Mouse (Mus musculus) neural tube, embryonic 15.5 days (tissue): Measurements from ENCODE around the gene Lingo3. TPM values are rescaled to one million over a fixed set of nuclear protein-coding genes. Genes with fewer than 3 reads are reported as not detected.
"Not testable (repeated sequence)": the region's sequence is repeated elsewhere in the genome, so short reads cannot be mapped to it uniquely, and the experiment has no call there.

ENCODE experiments used
- ATAC-seq: fragments of 200-750 bp; cut with Nextera tagmentation; 2 replicates; pipeline ENCODE4 v1.8.0; 2017; ENCODE audit warnings: mild to moderate bottlenecking, moderate TSS enrichment, moderate library complexity; ENCODE audit not compliant: low FRiP score
- H3K27ac ChIP-seq: fragments of 300-500 bp; sonication (generic); replicated peaks from 2 replicates; pipeline ENCODE4 v1.5.1; 2015; ENCODE audit warnings: mild to moderate bottlenecking, inconsistent platforms
- H3K27me3 ChIP-seq: fragments of 300-500 bp; sonication (generic); replicated peaks from 2 replicates; pipeline ENCODE4 v1.6.1; 2015; ENCODE audit warnings: inconsistent platforms
- H3K36me3 ChIP-seq: fragments of 300-500 bp; sonication (generic); 2 replicates; pipeline ENCODE4 v1.6.1; 2015; ENCODE audit warnings: inconsistent platforms
- H3K4me1 ChIP-seq: fragments of 300-500 bp; sonication (generic); 2 replicates; pipeline ENCODE4 v1.6.1; 2015; ENCODE audit warnings: inconsistent platforms
- H3K4me2 ChIP-seq: fragments of 300-500 bp; sonication (generic); 2 replicates; pipeline ENCODE4 v1.6.1; 2015; ENCODE audit warnings: inconsistent platforms, mild to moderate bottlenecking, moderate library complexity
- H3K4me3 ChIP-seq: fragments of 300-500 bp; sonication (generic); replicated peaks from 2 replicates; pipeline ENCODE4 v1.5.1; 2015; ENCODE audit warnings: mild to moderate bottlenecking, inconsistent platforms
- H3K9ac ChIP-seq: fragments of 300-500 bp; sonication (generic); replicated peaks from 2 replicates; pipeline ENCODE4 v1.6.1; 2015; ENCODE audit warnings: mild to moderate bottlenecking, inconsistent platforms
- H3K9me3 ChIP-seq: fragments of 300-500 bp; sonication (generic); replicated peaks from 2 replicates; pipeline ENCODE4 v1.6.1; 2016; ENCODE audit warnings: inconsistent platforms
- WGBS: fragments of 180-500 bp; shearing (Covaris S2); methylation state at CpG from one replicate; pipeline ENCODE4 v1.1.7; 2015; ENCODE audit warnings: mixed read lengths; 5-methylcytosine and 5-hydroxymethylcytosine counted together
- polyA plus RNA-seq: library from polyadenylated mRNA; unstranded; fragments of >200 nt; fragmentation: Nextera tagmentation; extraction: Ambion mirVana; gene quantifications from 2 replicates; pipeline ENCODE4 v1.2.1, GENCODE M21; 2015

The Lingo3 gene
- polyA plus RNA-seq, 1 experiment from 2014 or later: 18.6 TPM

DNA sequence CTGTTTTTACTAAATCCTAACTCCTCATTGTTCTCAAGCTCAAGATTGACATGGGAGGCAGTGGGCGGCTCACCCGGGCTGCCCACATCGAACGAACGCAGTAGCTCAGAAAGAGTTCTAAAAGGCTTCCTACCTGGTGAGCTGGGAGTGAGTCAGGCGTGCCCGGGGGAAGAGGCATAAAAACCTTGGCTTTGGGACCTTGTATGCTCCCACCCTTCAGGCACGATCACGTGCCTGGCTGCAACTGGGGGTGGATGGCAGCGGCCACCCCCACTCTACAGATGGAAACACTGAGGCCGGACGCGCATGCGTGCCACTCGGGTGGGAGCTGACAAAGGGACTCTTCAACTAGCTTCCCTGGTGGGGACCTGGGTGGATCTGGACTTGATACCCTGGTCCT is 1.5 kb downstream of the Lingo3 start:
- Histone ChIP-seq H3K4me1 (peaks cover 28% of the 10 kb centered on the region), H3K4me3 (peak overlapping the region; percentile 59; the same call in 1 of the 2 replicates), H3K36me3 (no peaks in the 10 kb centered on the region), H3K27me3 (peaks cover 41% of the 10 kb centered on the region), H3K4me2 (peak overlapping the region; percentile 77; the same call in 1 of the 2 replicates), H3K27ac (no peak overlapping the region), H3K9me3 (no peaks in the 10 kb centered on the region), H3K9ac (no peak overlapping the region)
- no peak for ATAC-seq
- 84% methylated on average over 15 of the region's 15 CpGs for WGBS

DNA sequence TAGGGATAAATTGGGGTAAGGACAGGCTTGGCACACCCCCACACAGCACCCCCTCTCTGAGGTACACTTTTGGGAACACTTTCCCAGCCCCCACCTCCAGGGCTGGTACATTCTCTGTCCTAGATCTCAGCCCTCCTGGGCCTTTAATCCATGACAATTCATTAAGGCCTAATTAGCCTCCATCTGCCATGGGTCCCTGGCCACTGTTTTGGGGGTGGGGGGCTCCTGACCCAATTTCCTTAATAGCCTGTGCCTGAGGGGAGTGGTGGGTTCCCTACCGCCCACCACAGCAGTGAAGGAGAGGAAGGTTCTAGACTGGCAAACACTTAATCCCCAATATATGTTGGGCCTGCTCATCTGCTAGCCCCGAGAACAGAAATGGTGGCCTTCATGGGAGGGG is 2.2 kb downstream of the Lingo3 start:
- ATAC-seq: no peak
- Histone ChIP-seq H3K36me3 (no peaks in the 10 kb centered on the region), H3K4me2 (no peak overlapping the region), H3K4me3 (no peak overlapping the region), H3K9ac (no peak overlapping the region), H3K4me1 (peaks cover 28% of the 10 kb centered on the region), H3K27me3 (peaks cover 48% of the 10 kb centered on the region), H3K9me3 (no peaks in the 10 kb centered on the region), H3K27ac (no peak overlapping the region)
- WGBS: 86% methylated on average over 2 of the region's 2 CpGs

DNA sequence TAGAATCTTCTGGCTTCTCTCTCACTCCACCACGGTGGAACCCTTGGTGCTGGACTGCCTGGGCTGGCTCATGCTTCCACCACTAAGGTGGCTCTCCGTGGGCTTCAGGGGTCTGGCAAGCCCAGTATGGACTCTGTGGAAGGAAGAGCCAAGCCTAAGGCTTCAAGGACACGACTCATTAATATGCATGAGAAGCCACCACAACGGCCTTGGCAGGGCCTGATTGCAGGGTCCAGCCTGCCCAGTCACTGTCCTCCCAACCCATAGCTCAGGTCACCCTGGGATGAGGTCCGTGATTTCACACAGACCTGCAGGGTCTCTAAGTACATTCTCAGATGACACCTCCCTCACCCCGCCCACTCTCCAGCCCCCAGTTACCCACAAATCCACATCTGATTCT is 4.0 kb downstream of the Lingo3 start:
- H3K9ac ChIP-seq: 0 out of 2 replicates have a peak overlapping the region, but pooled peaks have one; percentile 2
- no peak overlapping the region for H3K4me3 ChIP-seq
- no peaks in the 10 kb centered on the region for H3K9me3 ChIP-seq
- H3K27me3 ChIP-seq: peaks cover 55% of the 10 kb centered on the region
- peaks cover 30% of the 10 kb centered on the region for H3K4me1 ChIP-seq
- 62% methylated on average over 6 of the region's 6 CpGs for whole genome bisulfite sequencing
- H3K27ac ChIP-seq: no peak overlapping the region
- no peak overlapping the region for H3K4me2 ChIP-seq
- ATAC-seq: no peak
- peaks cover 3% of the 10 kb centered on the region; the same call in 1 of the 2 replicates for H3K36me3 ChIP-seq

DNA sequence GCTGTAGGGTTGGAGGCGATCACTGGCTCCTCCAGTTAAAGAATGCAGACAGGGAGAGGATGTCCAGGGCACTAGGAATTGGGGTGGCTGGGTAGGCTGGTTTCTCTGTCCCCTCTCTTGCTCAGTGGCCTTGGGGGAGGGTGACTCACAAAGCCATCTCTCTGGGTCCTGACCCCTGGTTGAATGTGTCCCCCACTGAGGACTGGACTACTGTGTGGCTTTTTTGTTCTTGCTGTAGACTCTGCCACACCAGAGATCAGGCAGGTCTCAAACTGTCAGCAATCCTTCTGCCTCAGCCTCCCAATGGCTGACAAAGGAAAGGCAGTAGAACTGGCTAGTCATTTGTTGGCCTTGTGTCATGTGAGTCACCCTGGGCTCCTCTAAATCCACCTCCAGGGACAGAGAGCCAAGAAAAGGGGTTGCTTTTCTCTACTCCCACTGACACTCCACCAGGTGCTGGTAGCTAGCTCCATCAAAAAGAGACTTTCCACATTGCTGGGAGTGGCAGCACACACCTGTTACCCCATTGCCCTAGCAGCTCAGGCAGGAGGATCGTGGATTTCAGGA is 5.4 kb downstream of the Lingo3 start:
- Histone ChIP-seq H3K4me3 (no peak overlapping the region), H3K4me2 (no peak overlapping the region), H3K9me3 (no peaks in the 10 kb centered on the region), H3K9ac (no peak overlapping the region), H3K36me3 (peaks cover 16% of the 10 kb centered on the region), H3K27me3 (peaks cover 56% of the 10 kb centered on the region), H3K4me1 (peaks cover 20% of the 10 kb centered on the region), H3K27ac (no peak overlapping the region)
- ATAC-seq: no peak
- 70% methylated on average over 2 of the region's 2 CpGs for WGBS

DNA sequence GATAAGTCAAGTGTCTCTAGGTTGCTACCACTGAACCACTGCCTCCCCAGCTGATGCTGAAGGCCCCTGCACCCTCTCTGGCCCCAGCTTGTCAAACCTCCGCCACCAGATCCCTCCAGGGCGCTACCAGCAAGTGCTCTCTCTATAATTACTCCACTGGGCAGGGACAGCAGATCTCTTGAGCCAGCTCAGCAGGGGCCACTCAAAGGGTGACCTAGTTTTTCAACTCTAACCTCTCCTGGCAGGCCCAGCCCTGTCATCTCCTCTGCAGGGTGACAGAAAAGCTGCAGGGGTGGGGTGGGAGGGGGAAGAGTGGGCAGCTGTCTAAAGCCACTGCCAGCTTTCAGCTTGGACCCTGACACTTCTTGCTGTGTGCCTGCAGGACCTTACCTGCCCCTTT is 6.0 kb downstream of the Lingo3 start:
- Histone ChIP-seq H3K4me1 (peaks cover 14% of the 10 kb centered on the region; the same call in 1 of the 2 replicates), H3K27ac (no peak overlapping the region), H3K9ac (no peak overlapping the region), H3K4me2 (no peak overlapping the region), H3K9me3 (no peaks in the 10 kb centered on the region), H3K36me3 (peaks cover 19% of the 10 kb centered on the region), H3K27me3 (peaks cover 54% of the 10 kb centered on the region), H3K4me3 (no peak overlapping the region)
- WGBS: 11% methylated on average over 2 of the region's 2 CpGs
- no peak for ATAC-seq

DNA sequence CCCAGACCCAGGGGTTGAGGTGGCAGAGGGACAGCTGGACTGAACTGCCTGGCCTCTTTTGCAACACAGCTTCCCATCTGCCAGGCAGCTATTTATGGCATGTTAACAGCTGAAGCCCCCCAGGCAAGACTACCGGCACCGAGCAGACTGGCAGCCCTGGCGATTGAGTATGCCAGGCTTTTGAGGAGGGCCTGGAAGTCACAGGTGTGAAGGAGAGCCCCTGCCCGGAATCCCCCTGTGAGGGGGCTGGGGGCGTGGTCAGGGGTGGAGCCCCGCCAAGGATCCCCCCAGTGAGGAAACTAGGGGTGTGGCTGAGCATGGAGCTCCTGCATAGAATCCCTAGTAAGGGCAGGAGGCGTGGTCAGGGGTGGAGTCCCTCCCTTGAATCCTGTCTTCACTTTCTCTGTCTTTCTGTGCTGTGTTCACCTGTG is 6.9 kb downstream of the Lingo3 start:
- Histone ChIP-seq H3K9me3 (no peaks in the 10 kb centered on the region), H3K27me3 (peaks cover 45% of the 10 kb centered on the region), H3K27ac (no peak overlapping the region), H3K36me3 (peaks cover 19% of the 10 kb centered on the region), H3K9ac (no peak overlapping the region), H3K4me2 (no peak overlapping the region), H3K4me3 (no peak overlapping the region), H3K4me1 (peaks cover 8% of the 10 kb centered on the region; the same call in 1 of the 2 replicates)
- WGBS: 45% methylated on average over 7 of the region's 7 CpGs
- no peak for ATAC-seq

DNA sequence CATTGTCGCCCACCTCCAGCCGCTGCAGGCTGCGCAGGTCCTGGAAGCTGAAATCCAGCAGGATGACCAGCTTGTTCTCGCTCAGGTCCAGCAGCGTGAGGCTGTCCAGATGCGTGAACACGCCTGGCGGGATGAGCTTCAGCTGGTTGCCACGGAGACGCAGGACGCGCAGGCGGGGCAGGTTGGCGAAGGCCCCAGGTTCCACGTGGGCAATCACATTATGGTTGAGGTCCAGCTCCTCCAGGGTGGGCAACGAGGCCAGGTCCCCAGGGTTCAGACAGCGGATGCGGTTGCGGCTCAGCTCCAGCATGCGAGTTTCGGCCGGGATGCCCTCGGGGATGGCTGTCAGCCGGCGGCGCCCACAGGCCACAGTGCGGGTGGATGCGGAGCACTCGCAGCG is 8.2 kb downstream of the Lingo3 start:
- WGBS: 48% methylated on average over 30 of the region's 30 CpGs
- peaks cover 12% of the 10 kb centered on the region for H3K4me1 ChIP-seq
- no peak overlapping the region for H3K9ac ChIP-seq
- H3K4me3 ChIP-seq: no peak overlapping the region
- no peaks in the 10 kb centered on the region for H3K9me3 ChIP-seq
- no peak overlapping the region for H3K4me2 ChIP-seq
- no peak for ATAC-seq
- no peak overlapping the region for H3K27ac ChIP-seq
- peaks cover 44% of the 10 kb centered on the region for H3K27me3 ChIP-seq
- peaks cover 24% of the 10 kb centered on the region for H3K36me3 ChIP-seq

DNA sequence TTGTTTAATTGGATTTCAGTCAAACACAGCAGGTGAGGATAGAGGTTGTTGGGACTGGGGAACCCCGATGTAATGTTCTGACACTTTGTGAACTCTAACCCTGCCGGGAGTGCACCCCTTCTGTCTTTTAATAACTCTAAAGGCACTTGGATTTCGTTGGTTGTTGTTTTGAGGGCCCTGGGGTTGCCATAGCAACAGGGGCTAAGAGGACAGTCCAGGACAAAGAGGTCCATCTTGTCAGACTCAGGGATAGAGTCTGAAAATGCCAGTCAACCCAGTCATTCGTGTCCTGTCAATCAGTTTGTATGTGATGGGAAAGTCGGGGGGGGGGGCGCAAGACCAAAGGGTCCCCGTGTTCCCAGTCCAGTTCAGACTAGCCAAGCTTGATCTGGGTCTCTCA is 11.0 kb downstream of the Lingo3 start:
- H3K27ac ChIP-seq: no peak overlapping the region
- H3K9me3 ChIP-seq: no peaks in the 10 kb centered on the region
- 61% methylated on average over 7 of the region's 7 CpGs for WGBS
- H3K4me3 ChIP-seq: no peak overlapping the region
- peaks cover 34% of the 10 kb centered on the region for H3K4me1 ChIP-seq
- H3K9ac ChIP-seq: no peak overlapping the region
- ATAC-seq: no peak
- peaks cover 40% of the 10 kb centered on the region for H3K36me3 ChIP-seq
- peaks cover 44% of the 10 kb centered on the region for H3K27me3 ChIP-seq
- H3K4me2 ChIP-seq: no peak overlapping the region

DNA sequence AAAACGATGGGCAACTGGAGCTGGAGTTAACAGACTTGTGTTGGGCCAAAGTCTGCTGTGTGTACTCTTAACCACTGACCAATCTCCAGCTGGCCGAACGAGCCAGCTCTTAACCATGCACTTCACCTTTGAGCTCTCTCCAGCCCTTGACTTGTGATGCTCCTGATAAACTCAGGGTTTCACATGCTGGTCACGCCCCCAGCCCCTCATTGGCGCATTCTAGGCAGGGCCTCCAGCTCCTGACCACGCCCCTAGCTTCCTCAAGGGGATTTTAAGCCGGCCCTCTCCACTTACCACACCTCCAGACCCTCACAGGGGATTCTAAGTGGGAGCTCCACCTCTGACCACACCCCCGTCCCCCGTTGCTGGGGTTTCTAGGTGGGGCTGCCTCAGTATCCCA is 12.7 kb downstream of the Lingo3 start:
- Histone ChIP-seq H3K27me3 (peaks cover 30% of the 10 kb centered on the region), H3K9ac (no peak overlapping the region), H3K36me3 (peaks cover 40% of the 10 kb centered on the region), H3K4me3 (no peak overlapping the region), H3K9me3 (no peaks in the 10 kb centered on the region), H3K4me2 (no peak overlapping the region), H3K27ac (no peak overlapping the region), H3K4me1 (peaks cover 39% of the 10 kb centered on the region)
- WGBS: 4% methylated on average over 9 of the region's 9 CpGs
- no peak for ATAC-seq

DNA sequence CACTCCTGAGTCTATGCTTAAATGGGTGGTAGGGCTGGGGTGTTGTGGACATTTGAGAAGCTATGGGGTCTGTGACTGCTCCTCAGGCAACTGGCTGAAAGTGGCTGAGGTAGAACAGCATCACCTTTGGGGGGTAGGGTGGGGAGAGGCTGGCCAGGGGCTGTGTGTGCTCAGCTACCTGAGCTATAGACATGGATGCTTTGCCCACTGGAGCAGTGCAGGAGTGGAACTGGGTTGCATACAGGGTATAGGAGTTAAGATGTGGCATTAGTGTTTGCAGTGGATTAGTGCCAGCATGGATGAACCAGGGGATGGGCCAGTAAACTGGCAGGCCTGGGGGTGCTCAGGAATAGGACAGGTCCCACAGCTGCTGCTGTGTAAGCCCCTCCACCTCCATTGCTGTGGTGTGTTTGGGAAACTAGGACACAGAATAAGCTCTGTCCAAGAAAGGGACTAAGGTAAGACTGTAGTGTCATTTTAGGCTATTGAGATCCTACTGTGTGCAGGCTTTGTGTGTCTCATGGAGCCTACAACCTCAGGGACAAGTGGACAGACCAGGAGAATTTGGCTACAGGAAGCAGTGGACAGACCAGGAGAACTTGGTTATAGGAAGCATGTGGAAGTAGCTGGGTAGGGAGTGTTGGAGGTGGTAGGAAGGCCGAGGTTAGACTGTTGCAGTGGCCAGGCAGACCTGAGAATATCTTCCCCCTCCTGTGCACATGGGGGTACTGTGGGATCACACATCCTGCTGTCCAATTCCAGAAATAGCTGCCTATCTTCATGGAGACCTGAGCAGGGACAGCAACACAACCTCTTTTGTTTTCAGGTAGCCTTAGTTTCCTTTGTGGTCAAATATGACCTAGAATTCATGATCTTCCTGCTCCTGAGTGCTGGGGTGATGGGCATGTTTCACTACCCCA is 14.2 kb downstream of the Lingo3 start:
- Histone ChIP-seq H3K9me3 (no peaks in the 10 kb centered on the region), H3K27ac (no peak overlapping the region), H3K27me3 (peaks cover 16% of the 10 kb centered on the region), H3K36me3 (peaks cover 35% of the 10 kb centered on the region), H3K4me2 (no peak overlapping the region), H3K4me1 (peaks cover 39% of the 10 kb centered on the region), H3K9ac (no peak overlapping the region), H3K4me3 (no peak overlapping the region)
- no peak for ATAC-seq
- 75% methylated on average over 1 of the region's 1 CpGs for WGBS

DNA sequence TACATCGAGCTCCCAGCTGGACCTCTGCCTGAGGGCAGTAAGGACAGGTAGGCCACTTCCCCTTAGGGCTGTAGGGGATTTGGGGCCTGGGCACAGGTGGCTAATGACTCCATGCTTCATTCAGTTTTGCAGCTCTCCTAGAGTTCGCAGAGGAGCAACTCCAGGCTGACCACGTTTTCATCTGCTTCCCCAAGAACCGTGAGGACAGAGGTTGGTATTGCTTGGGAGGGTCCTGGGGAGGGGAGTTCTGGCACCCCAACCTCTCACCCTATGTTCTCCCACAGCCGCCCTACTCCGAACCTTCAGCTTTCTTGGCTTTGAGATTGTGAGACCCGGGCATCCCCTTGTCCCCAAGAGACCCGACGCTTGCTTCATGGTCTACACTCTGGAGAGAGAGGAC is 15.3 kb downstream of the Lingo3 start:
- H3K9ac ChIP-seq, H3K27me3 ChIP-seq, H3K27ac ChIP-seq, H3K9me3 ChIP-seq, ATAC-seq: not testable (repeated sequence)
- Histone ChIP-seq H3K4me3 (peak overlapping the region; percentile 70), H3K4me2 (peak overlapping the region; percentile 88), H3K36me3 (peaks cover 26% of the 10 kb centered on the region), H3K4me1 (peaks cover 39% of the 10 kb centered on the region)
- WGBS: 86% methylated on average over 9 of the region's 9 CpGs

DNA sequence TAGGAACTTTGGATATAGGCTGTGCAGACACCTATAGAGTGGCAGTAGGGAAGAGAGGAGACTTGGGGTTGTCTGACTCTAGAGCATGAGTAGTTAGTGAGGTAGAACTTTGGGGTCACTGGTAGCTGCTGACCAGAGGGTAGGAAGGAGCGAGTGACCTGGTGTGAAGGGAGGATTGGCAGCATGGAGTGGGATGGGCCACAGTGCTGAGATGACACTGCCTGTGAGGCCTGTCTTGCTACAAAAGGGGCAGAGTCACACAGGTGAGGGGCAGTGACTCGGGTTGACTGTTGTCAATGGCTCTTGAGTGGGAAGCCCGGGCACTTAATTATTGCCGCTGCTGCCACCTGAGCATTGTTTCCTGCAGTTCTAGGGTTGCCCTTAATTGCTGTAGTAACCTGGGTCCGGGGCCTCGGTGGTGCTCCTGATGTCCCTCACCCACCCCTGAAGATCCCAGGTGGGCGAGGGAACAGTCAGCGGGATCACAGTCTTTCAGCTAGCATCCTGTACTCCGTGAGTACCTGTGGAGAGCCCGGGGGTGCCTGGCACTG is 15.9 kb downstream of the Lingo3 start:
- Histone ChIP-seq H3K27me3 (no peaks in the 10 kb centered on the region), H3K4me3 (peak overlapping the region; percentile 70), H3K36me3 (peaks cover 22% of the 10 kb centered on the region), H3K27ac (no peak overlapping the region), H3K4me1 (peaks cover 39% of the 10 kb centered on the region), H3K9me3 (no peaks in the 10 kb centered on the region), H3K4me2 (peak overlapping the region; percentile 88), H3K9ac (peak overlapping the region; percentile 91)
- 81% methylated on average over 10 of the region's 10 CpGs for WGBS
- ATAC-seq: no peak
